25 mouse cellular contexts compared by ENCODE assay signal in the genomic region with DNA sequence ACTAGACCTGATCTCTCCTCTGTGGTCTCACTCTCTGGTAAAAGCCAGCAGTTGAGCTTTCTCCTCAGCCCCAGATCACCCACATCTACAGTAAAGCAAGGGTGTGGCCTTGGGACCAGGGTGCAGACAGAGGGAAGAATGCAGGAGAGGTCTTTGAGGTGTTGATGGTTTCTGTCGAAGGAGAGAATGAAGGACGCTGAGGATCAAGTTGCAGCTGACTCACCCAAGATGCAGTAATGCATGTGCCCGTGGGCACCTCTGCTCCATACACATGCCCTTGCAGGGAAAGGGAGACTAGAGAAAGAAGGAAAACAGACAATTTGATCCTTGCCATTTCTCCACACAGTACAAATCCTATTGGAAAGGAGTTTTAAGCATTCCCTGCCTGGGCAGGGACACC. TPM values are rescaled to one million over a fixed set of nuclear protein-coding genes. Genes with fewer than 3 reads are reported as not detected.
DNase-seq lines count a peak whose midpoint lies in the region; ATAC-seq and TF ChIP-seq lines count a peak whose summit lies in the region.
"Had no signal": no experiment of that assay in that cellular context is flagged by ENCODE, and none has a peak within 500 bp of the region (broad histone marks: within the 10 kb centered on the region; RNA-seq: fewer than 3 reads in every experiment).

No protein-coding gene starts in this region.

- no peak for TF ChIP-seq EP300 in liver, postnatal 0 days (IDR thresholded peaks at IDR 0.05; ENCODE audit: low read depth)

- H3K4me3 ChIP-seq in liver, postnatal 0 days (ENCODE audit: low read depth, low read length), result no peak overlapping the region
- no peak overlapping the region for H3K4me3 ChIP-seq in liver, embryonic 12.5 days
- H3K4me3 ChIP-seq: embryonic facial prominence, embryonic 13.5 days; embryonic facial prominence, embryonic 15.5 days; erythroblast, embryonic 14.5 days; forebrain, embryonic 10.5 days; forebrain, embryonic 12.5 days had no signal

- ATAC-seq in liver, postnatal 0 days, result no peak
- no peak for ATAC-seq in liver, embryonic 12.5 days
- ATAC-seq: CD4-positive, CD25-positive, alpha-beta regulatory T cell, adult 4 months; forebrain, embryonic 14.5 days; forebrain, embryonic 16.5 days had no signal

- peak overlapping the region; percentile 62; the same call in 1 of the 2 replicates for H3K27ac ChIP-seq in liver, postnatal 0 days (ENCODE audit: low read depth)
- H3K27ac ChIP-seq in liver, embryonic 12.5 days, result no peak overlapping the region
- H3K27ac ChIP-seq: embryonic facial prominence, embryonic 13.5 days; embryonic facial prominence, embryonic 15.5 days; forebrain, embryonic 10.5 days; forebrain, embryonic 12.5 days had no signal

- no peaks in the 10 kb centered on the region for H3K27me3 ChIP-seq in liver, postnatal 0 days (ENCODE audit: insufficient read depth, low read length)
- H3K27me3 ChIP-seq in liver, embryonic 12.5 days (replicated peaks), result no peaks in the 10 kb centered on the region
- H3K27me3 ChIP-seq: CH12.LX; embryonic facial prominence, embryonic 15.5 days had no signal

- H3K4me1 ChIP-seq in liver, postnatal 0 days (ENCODE audit: insufficient read depth), result 0 out of 2 replicates have a peak, but pooled peaks cover 5% of the 10 kb centered on the region
- H3K4me1 ChIP-seq in liver, embryonic 12.5 days, result no peaks in the 10 kb centered on the region

- no peak for TF ChIP-seq CTCF in liver, postnatal 0 days (IDR thresholded peaks at IDR 0.05; ENCODE audit: low read depth)

- no peaks in the 10 kb centered on the region for H3K36me3 ChIP-seq in liver, postnatal 0 days (replicated peaks; ENCODE audit: insufficient read depth, low read length)
- no peaks in the 10 kb centered on the region for H3K36me3 ChIP-seq in liver, embryonic 12.5 days
- H3K36me3 ChIP-seq: embryonic facial prominence, embryonic 13.5 days; embryonic facial prominence, embryonic 15.5 days; forebrain, embryonic 10.5 days; forebrain, embryonic 12.5 days had no signal

- no peak for DNase-seq in liver, postnatal 0 days
- DNase-seq in ES-CJ7 (ENCODE audit: low read depth, low spot score) (peak; percentile 41), ZHBTc4 (ENCODE audit: low read depth, low spot score) (peak; percentile 29)
- DNase-seq in retina, embryonic 14.5 days (ENCODE audit: low spot score), result no peak
- DNase-seq in neural tube, embryonic 10.5 days (ENCODE audit: extremely low spot score, low spot score), result no peak
- DNase-seq: adrenal gland, adult 2 months; adrenal gland, postnatal 10 days; adrenal gland, postnatal 25 days; cerebellum, adult 11 months; cerebellum, adult 18-20 months; cerebellum, adult 8-10 months; cerebellum, adult 9-11 months; cerebellum, postnatal 14 days; cerebellum, postnatal 36 days; embryo, embryonic 11 days had no signal

- no peak overlapping the region for H3K4me2 ChIP-seq in liver, postnatal 0 days (ENCODE audit: low read depth, low read length)
- no peak overlapping the region for H3K4me2 ChIP-seq in liver, embryonic 12.5 days
- H3K4me2 ChIP-seq: embryonic facial prominence, embryonic 13.5 days; embryonic facial prominence, embryonic 15.5 days; forebrain, embryonic 12.5 days had no signal

- H3K9me3 ChIP-seq in liver, postnatal 0 days (ENCODE audit: low read length), result no peaks in the 10 kb centered on the region
- H3K9me3 ChIP-seq in liver, embryonic 12.5 days (replicated peaks), result no peaks in the 10 kb centered on the region
- H3K9me3 ChIP-seq: embryonic facial prominence, embryonic 13.5 days; embryonic facial prominence, embryonic 15.5 days; forebrain, embryonic 10.5 days; forebrain, embryonic 12.5 days had no signal

- 40% methylated on average over 3 of the region's 3 CpGs for WGBS in liver, postnatal 0 days (ENCODE audit: insufficient replicate concordance)
- 37% methylated on average over 3 of the region's 3 CpGs for WGBS in liver, embryonic 12.5 days (ENCODE audit: insufficient replicate concordance)

- no peak overlapping the region for H3K9ac ChIP-seq in liver, postnatal 0 days (replicated peaks)
- no peak overlapping the region for H3K9ac ChIP-seq in liver, embryonic 12.5 days
- H3K9ac ChIP-seq: embryonic facial prominence, embryonic 13.5 days; embryonic facial prominence, embryonic 15.5 days; forebrain, embryonic 12.5 days had no signal

RNA-seq across cellular contexts. Expression of gene Pik3c2g, which starts 5.1 kb away (rescaled TPM):
- polyA plus RNA-seq in liver, postnatal 0 days (2015; fragmentation: Nextera tagmentation; extraction: Ambion mirVana), result 5.6 and 5.8 TPM in 2 replicates
- 1.2 and 1.8 TPM in 2 replicates for polyA plus RNA-seq in liver, embryonic 12.5 days (2016; fragmentation: Nextera tagmentation; extraction: Ambion mirVana)
- polyA plus RNA-seq: CD4-positive, CD25-positive, alpha-beta regulatory T cell, adult 4 months; erythroblast, embryonic 14.5 days; forebrain, embryonic 10.5 days; forebrain, embryonic 12.5 days had no signal

Comparison
In these comparisons a context has a peak if more than half of its experiments do, and no peak if none do; other contexts are left out.
1. DNase-seq: peak in ES-CJ7 (single experiment) and ZHBTc4 (single experiment); none in liver, postnatal 0 days (single experiment), retina, embryonic 14.5 days (single experiment) and neural tube, embryonic 10.5 days (single experiment).